Mouse (Mus musculus): ENCODE data around the gene Ano9.

Gene Ano9

DNA sequence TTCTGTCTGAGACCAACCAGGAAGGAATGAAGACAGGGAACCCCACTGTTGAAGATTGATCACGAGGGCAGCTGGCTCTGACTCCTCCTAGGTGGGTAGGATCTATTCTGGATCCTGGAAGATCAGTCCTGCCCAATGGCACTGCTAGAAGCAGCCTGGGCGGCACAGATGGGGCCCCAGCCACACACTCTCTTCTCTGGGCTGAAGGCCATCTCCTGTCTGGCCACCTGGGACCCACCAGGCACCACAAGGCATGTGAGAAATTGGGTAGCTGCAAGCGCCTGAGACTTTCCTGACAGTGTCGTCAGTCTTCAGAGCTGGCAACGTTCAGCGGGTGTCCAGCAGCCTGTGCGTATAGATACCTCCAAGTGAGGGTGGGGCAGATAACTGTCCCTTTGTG, 55.1 kb downstream of the Ano9 start:
- no peak for DNase-seq (ENCODE audit: low spot score)

- no peak for DNase-seq (ENCODE audit: low spot score)
These were observed 56.3 kb downstream of the Ano9 start for GRCm38 (mm10) chr7:141061269-141061692.

DNA sequence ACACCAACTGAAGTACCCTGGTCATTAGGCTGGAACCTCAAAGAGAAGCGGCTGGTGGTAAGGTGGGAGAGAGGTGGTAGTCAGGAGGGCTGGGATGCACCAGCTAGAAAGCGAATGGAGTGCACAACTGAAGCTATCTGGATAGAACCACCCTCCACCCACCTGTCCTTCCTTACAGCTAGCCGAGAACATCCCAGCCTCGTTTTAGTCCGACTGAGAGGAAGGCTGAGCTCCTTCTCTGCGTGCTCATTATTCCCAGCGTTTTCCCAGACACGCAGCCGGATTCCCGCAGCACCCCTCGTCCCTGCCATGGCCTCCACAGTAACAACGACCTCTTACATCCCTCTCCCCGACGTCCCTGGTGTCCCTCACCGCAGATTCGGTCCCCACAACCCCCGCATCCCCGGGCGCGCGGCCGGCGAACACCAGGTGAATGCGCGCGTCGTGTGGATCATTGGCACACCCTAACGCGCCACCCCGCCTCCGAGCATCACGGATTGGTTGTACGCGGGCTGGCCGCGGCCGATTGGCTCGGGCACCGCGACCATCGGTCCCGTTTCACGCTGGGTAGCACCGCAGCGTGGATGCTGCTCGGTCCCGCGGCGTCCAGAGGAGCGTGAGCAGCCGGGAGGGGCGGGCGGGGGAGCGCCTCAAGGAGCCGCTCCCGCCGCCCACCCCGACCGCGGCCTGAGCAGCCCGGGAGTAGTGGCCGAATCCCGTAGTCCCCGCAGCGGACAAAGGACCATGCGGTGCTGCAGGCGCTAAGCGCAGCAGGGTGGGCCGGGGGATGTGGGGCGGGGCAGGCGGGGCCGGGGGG, 57.0 kb downstream of the Ano9 start, which contains the start of gene B4galnt4:
Gene B4galnt4 (plus strand): TSS at position 679 of the 817 bp plus-strand sequence.
- peak; percentile 89 for DNase-seq (ENCODE audit: low spot score)

GRCm38 (mm10) chr7:141059929-141060328, 57.7 kb downstream of the Ano9 start:
- DNase-seq (ENCODE audit: low spot score), result no peak

DNA sequence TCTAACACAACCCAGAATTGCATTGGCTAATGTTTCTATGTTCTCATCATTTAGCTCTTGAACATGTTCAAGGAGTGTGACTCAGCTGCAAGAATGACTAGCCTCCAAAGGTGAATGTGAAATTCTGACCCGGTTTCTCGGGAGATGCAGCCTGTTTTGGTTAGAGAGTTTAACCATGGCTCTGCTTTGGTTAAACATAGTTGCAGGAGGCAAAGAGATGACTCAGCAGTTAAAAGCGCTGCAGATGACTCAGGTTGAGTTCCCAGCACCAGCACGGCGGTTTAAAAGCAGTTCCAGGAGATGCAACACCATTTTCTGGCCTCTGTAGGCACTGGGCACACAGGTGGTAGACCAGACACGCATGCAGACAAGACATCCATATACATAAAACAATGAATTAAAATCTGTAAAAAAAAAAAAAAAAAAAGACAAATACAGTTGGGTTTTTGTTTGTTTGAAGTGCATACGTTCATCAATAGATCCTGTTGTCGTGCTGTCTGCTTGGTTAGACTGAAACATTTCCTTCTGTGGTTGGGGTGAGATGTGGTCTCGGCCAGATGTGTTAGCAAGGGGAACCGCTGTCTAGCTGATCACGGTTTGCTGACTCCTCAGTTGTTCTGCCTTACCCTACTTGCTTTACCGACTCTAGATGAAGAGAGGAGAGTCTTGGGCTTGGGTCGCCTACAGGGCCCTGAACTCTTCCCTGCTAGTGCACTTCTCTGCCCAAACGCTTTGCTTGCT, 58.8 kb downstream of the Ano9 start:
- no peak for DNase-seq (ENCODE audit: low spot score)

DNA sequence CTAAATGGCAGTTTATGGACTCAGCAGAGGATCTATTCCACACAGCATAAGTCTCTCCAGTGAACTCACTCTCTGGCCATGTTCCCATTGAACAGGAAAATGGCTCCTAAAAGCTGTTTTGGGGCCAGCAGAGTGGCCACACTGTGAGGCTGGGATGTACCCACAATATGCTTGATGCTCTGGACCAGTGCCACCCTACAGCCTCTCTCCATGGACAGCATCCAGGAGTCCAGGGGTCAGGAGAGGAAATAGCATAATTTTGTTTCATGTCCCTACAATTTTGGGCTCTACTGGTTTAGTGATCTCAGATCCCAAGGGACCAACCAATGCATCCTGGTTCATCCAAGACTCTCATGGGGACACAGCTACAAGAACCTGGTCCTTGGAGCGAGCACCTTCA, 60.1 kb downstream of the Ano9 start:
- DNase-seq (ENCODE audit: low spot score), result no peak

DNA sequence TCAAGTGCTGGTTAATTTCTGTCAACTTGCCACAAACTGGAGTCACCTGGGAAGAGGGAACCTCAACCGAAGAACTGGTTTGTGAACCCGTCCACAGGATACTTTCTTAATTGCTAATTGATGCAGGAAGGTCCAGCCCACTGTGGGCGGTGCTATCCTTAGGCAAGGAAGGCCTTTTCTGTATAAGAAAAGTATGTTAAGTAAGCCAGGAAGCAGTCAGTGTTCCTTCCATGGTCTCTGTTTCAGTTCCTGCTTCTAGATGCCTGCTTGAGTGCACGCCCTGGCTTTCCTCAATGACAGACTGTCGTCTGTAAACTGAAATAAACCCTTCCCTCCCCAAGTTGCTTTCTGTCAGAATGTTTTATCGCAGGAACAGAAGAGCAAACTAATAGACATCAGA, 60.6 kb downstream of the Ano9 start:
- no peak for DNase-seq (ENCODE audit: low spot score)

DNA sequence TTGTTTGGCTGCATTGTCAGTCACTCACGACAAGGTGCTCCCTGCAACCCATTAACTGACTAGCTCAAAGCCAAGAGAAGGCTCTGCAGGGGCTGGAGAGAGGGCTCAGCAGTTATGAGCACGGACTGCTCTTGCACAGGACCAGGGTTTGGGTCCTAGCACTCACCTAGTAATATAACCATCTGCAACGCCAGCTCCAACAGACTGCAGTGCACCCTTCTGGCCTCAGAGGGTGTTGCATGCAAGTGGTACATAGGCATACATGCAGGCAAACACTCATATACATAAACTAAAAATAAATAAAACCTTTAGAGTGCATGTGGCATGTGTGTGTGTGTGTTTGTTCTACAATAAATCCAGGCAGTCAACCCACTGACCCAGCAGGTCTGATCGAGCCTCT, 61.8 kb downstream of the Ano9 start:
- no peak for DNase-seq (ENCODE audit: low spot score)

DNA sequence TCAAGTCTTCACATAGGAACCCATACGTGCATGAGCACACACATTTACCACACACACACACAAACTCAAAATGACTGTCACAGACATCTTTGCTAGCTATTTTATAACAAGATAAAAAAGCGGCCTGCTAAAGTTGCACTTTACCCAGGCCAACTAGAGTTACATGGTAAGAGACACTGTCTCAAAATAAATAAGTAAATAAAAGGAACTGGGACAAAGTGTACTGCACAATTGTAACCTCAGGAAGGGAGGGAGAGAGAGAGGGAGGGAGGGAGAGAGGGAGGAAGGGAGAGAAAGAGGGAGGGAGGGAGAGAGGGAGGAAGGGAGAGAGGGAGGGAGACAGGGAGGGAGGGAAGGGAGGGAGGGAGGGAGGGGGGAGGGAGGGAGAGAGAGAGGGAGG, 65.2 kb downstream of the Ano9 start:
- DNase-seq (ENCODE audit: low spot score), result no peak

DNA sequence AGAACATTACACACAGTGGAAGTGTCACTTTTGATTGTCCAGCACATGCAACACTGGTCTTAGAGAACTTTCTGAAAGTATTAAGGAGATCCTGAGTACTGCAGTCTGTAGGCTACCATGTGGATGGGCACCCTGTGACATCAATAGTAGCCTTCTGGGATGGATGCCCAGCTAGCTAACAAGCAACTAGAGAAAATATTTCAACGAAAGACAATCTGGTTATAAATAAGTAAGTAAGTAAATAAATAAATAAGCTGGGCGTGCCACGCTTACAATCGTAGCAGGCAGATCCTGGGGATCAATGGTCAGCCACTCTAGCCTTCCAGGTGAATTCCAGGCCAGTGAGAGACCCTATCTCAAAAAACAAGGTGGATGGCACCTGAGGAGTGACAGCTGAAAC, 65.6 kb downstream of the Ano9 start:
- no peak for DNase-seq (ENCODE audit: low spot score)
